Mouse (Mus musculus) neural tube, embryonic 15.5 days (tissue): ENCODE data around the gene Rps9. TPM values are rescaled to one million over a fixed set of nuclear protein-coding genes. Genes with fewer than 3 reads are reported as not detected.

Experiments
- ATAC-seq: fragments of 200-750 bp; cut with Nextera tagmentation; 2 replicates; pipeline ENCODE4 v1.8.0; 2017; ENCODE audit warnings: mild to moderate bottlenecking, moderate TSS enrichment, moderate library complexity; ENCODE audit not compliant: low FRiP score
- H3K27ac ChIP-seq: fragments of 300-500 bp; sonication (generic); replicated peaks from 2 replicates; pipeline ENCODE4 v1.5.1; 2015; ENCODE audit warnings: mild to moderate bottlenecking, inconsistent platforms
- H3K27me3 ChIP-seq: fragments of 300-500 bp; sonication (generic); replicated peaks from 2 replicates; pipeline ENCODE4 v1.6.1; 2015; ENCODE audit warnings: inconsistent platforms
- H3K36me3 ChIP-seq: fragments of 300-500 bp; sonication (generic); 2 replicates; pipeline ENCODE4 v1.6.1; 2015; ENCODE audit warnings: inconsistent platforms
- H3K4me1 ChIP-seq: fragments of 300-500 bp; sonication (generic); 2 replicates; pipeline ENCODE4 v1.6.1; 2015; ENCODE audit warnings: inconsistent platforms
- H3K4me2 ChIP-seq: fragments of 300-500 bp; sonication (generic); 2 replicates; pipeline ENCODE4 v1.6.1; 2015; ENCODE audit warnings: inconsistent platforms, mild to moderate bottlenecking, moderate library complexity
- H3K4me3 ChIP-seq: fragments of 300-500 bp; sonication (generic); replicated peaks from 2 replicates; pipeline ENCODE4 v1.5.1; 2015; ENCODE audit warnings: mild to moderate bottlenecking, inconsistent platforms
- H3K9ac ChIP-seq: fragments of 300-500 bp; sonication (generic); replicated peaks from 2 replicates; pipeline ENCODE4 v1.6.1; 2015; ENCODE audit warnings: mild to moderate bottlenecking, inconsistent platforms
- H3K9me3 ChIP-seq: fragments of 300-500 bp; sonication (generic); replicated peaks from 2 replicates; pipeline ENCODE4 v1.6.1; 2016; ENCODE audit warnings: inconsistent platforms
- whole genome bisulfite sequencing: fragments of 180-500 bp; shearing (Covaris S2); methylation state at CpG from one replicate; pipeline ENCODE4 v1.1.7; 2015; ENCODE audit warnings: mixed read lengths; 5-methylcytosine and 5-hydroxymethylcytosine counted together
- polyA plus RNA-seq: library from polyadenylated mRNA; unstranded; fragments of >200 nt; fragmentation: Nextera tagmentation; extraction: Ambion mirVana; gene quantifications from 2 replicates; pipeline ENCODE4 v1.2.1, GENCODE M21; 2015

Rps9 gene
- 710 and 932 TPM in 2 replicates for polyA plus RNA-seq

- Histone ChIP-seq H3K9me3 (no peaks in the 10 kb centered on the region), H3K36me3 (peaks cover 38% of the 10 kb centered on the region), H3K4me3 (peak within 1 kb of the TSS; percentile 77), H3K27me3 (no peaks in the 10 kb centered on the region), H3K9ac (peak within 1 kb of the TSS; percentile 74), H3K4me2 (peak within 1 kb of the TSS; percentile 78), H3K4me1 (peaks cover 23% of the 10 kb centered on the region), H3K27ac (peak within 1 kb of the TSS; percentile 95)
- WGBS: 1% methylated on average over 42 of the region's 42 CpGs
- ATAC-seq: peak; percentile 95
These were observed at the start of gene Rps9 for GRCm38 (mm10) chr7:3703879-3704441. Rps9 (plus strand) TSS chr7:3703993.

- 90% methylated on average over 4 of the region's 4 CpGs for WGBS
- Histone ChIP-seq H3K36me3 (peaks cover 99% of the 10 kb centered on the region), H3K9ac (no peak overlapping the region), H3K4me1 (no peaks in the 10 kb centered on the region), H3K27me3 (no peaks in the 10 kb centered on the region), H3K4me3 (no peak overlapping the region), H3K4me2 (no peak overlapping the region), H3K9me3 (no peaks in the 10 kb centered on the region), H3K27ac (no peak overlapping the region)
- ATAC-seq: no peak
These were observed 46.8 kb upstream of the Rps9 start for GRCm38 (mm10) chr7:3656966-3657365.

GRCm38 (mm10) chr7:3658578-3658977 lies 45.2 kb upstream of the Rps9 start:
- ATAC-seq: no peak
- H3K9me3 ChIP-seq: no peaks in the 10 kb centered on the region
- no peaks in the 10 kb centered on the region for H3K27me3 ChIP-seq
- H3K36me3 ChIP-seq: peaks cover 93% of the 10 kb centered on the region
- no peak overlapping the region for H3K4me2 ChIP-seq
- peaks cover 8% of the 10 kb centered on the region for H3K4me1 ChIP-seq
- no peak overlapping the region for H3K9ac ChIP-seq
- H3K27ac ChIP-seq: no peak overlapping the region
- WGBS: 94% methylated on average over 14 of the region's 14 CpGs
- H3K4me3 ChIP-seq: no peak overlapping the region

- Histone ChIP-seq H3K27ac (peak overlapping the region; percentile 84), H3K4me1 (peaks cover 27% of the 10 kb centered on the region), H3K27me3 (no peaks in the 10 kb centered on the region), H3K4me3 (peak overlapping the region; percentile 68), H3K36me3 (peaks cover 32% of the 10 kb centered on the region), H3K4me2 (peak overlapping the region; percentile 68), H3K9me3 (no peaks in the 10 kb centered on the region), H3K9ac (peak overlapping the region; percentile 66)
- WGBS: 30% methylated on average over 15 of the region's 15 CpGs
- ATAC-seq: peak; percentile 41
These were observed 39.1 kb upstream of the Rps9 start for GRCm38 (mm10) chr7:3664524-3665214.

- Histone ChIP-seq H3K27ac (peak within 1 kb of the TSS; percentile 84), H3K4me2 (peak within 1 kb of the TSS; percentile 68), H3K36me3 (peaks cover 24% of the 10 kb centered on the region), H3K9me3 (no peaks in the 10 kb centered on the region), H3K4me3 (peak within 1 kb of the TSS; percentile 68), H3K27me3 (no peaks in the 10 kb centered on the region), H3K4me1 (peaks cover 27% of the 10 kb centered on the region), H3K9ac (peak within 1 kb of the TSS; percentile 66)
- WGBS: 4% methylated on average over 45 of the region's 45 CpGs
- ATAC-seq: peak; percentile 99
These were observed 38.3 kb upstream of the Rps9 start, which contains the start of gene Leng1 for GRCm38 (mm10) chr7:3665215-3666114. Leng1 (minus strand) TSS chr7:3665840.

GRCm38 (mm10) chr7:3666921-3667391 lies 36.8 kb upstream of the Rps9 start:
- no peak overlapping the region for H3K27ac ChIP-seq
- no peak overlapping the region for H3K4me3 ChIP-seq
- H3K9me3 ChIP-seq: no peaks in the 10 kb centered on the region
- H3K4me1 ChIP-seq: peaks cover 27% of the 10 kb centered on the region
- H3K9ac ChIP-seq: no peak overlapping the region
- H3K27me3 ChIP-seq: no peaks in the 10 kb centered on the region
- H3K36me3 ChIP-seq: peaks cover 10% of the 10 kb centered on the region
- 23% methylated on average over 14 of the region's 14 CpGs for WGBS
- H3K4me2 ChIP-seq: no peak overlapping the region
- ATAC-seq: no peak

GRCm38 (mm10) chr7:3674507-3675227 lies 29.1 kb upstream of the Rps9 start:
- peak; percentile 88; the same call in 1 of the 2 replicates for ATAC-seq
- Histone ChIP-seq H3K9ac (no peak overlapping the region), H3K36me3 (peaks cover 17% of the 10 kb centered on the region), H3K27ac (no peak overlapping the region), H3K4me1 (no peaks in the 10 kb centered on the region), H3K4me3 (no peak overlapping the region), H3K4me2 (no peak overlapping the region), H3K9me3 (no peaks in the 10 kb centered on the region), H3K27me3 (no peaks in the 10 kb centered on the region)
- WGBS: 77% methylated on average over 10 of the region's 10 CpGs

GRCm38 (mm10) chr7:3675228-3675548 lies 28.6 kb upstream of the Rps9 start:
- Histone ChIP-seq H3K27me3 (no peaks in the 10 kb centered on the region), H3K36me3 (peaks cover 19% of the 10 kb centered on the region), H3K27ac (no peak overlapping the region), H3K9me3 (no peaks in the 10 kb centered on the region), H3K4me1 (no peaks in the 10 kb centered on the region), H3K9ac (no peak overlapping the region), H3K4me3 (no peak overlapping the region), H3K4me2 (no peak overlapping the region)
- 87% methylated on average over 3 of the region's 3 CpGs for WGBS
- peak; percentile 29; the same call in 1 of the 2 replicates for ATAC-seq

- no peak overlapping the region for H3K27ac ChIP-seq
- H3K4me3 ChIP-seq: no peak overlapping the region
- peaks cover 22% of the 10 kb centered on the region for H3K36me3 ChIP-seq
- no peak overlapping the region for H3K4me2 ChIP-seq
- ATAC-seq: no peak
- H3K4me1 ChIP-seq: no peaks in the 10 kb centered on the region
- H3K9me3 ChIP-seq: no peaks in the 10 kb centered on the region
- whole genome bisulfite sequencing: 87% methylated on average over 12 of the region's 12 CpGs
- H3K27me3 ChIP-seq: no peaks in the 10 kb centered on the region
- H3K9ac ChIP-seq: no peak overlapping the region
These were observed 27.4 kb upstream of the Rps9 start for GRCm38 (mm10) chr7:3676371-3676770.

- Histone ChIP-seq H3K27ac (no peak within 1 kb of the TSS), H3K27me3 (no peaks in the 10 kb centered on the region), H3K4me2 (no peak within 1 kb of the TSS), H3K9me3 (no peaks in the 10 kb centered on the region), H3K4me1 (no peaks in the 10 kb centered on the region), H3K4me3 (no peak within 1 kb of the TSS), H3K9ac (no peak within 1 kb of the TSS), H3K36me3 (peaks cover 27% of the 10 kb centered on the region)
- ATAC-seq: no peak
- WGBS: 55% methylated on average over 9 of the region's 9 CpGs
These were observed 26.5 kb upstream of the Rps9 start, which contains the start of gene Tmc4 for GRCm38 (mm10) chr7:3677342-3677741. Tmc4 (minus strand) TSS chr7:3677553.
